Mouse (Mus musculus): ENCODE measurements around the gene Spint3. TPM values are rescaled to one million over a fixed set of nuclear protein-coding genes. Genes with fewer than 3 reads are reported as not detected.

Gene Spint3
- total and polyA plus RNA-seq, 3 experiments, result not detected

- in situ Hi-C loops (cut with MboI; ENCODE audit: low pct_ligation_motif_present, low pct_unique_long_range_greater_than_20kb, low sequenced_read_pairs), result no loop called here
- DNase-seq (ENCODE audit: extremely low read depth), result no peak
- no peaks in the 10 kb centered on the region for H3K79me2 ChIP-seq (replicated peaks; ENCODE audit: control insufficient read depth, extremely low read depth, insufficient read depth, poor library complexity, severe bottlenecking)
- no peaks in the 10 kb centered on the region for H3K36me3 ChIP-seq (replicated peaks in 1 of 2; ENCODE audit: control insufficient read depth in 1 of 2, insufficient read depth in 1 of 2, low read length in 1 of 2)
- TF ChIP-seq POLR2AphosphoS2 (IDR thresholded peaks at IDR 0.05; ENCODE audit: low read depth, low read length), result no peak
- TF ChIP-seq MAZ (IDR thresholded peaks at IDR 0.05; ENCODE audit: low read depth, low read length), result no peak
- no peak for TF ChIP-seq CHD2 (IDR thresholded peaks at IDR 0.05; ENCODE audit: low read length)
- no peak for TF ChIP-seq SIN3A (IDR thresholded peaks at IDR 0.05; ENCODE audit: low read length)
- TF ChIP-seq ELF1 (IDR thresholded peaks at IDR 0.05; ENCODE audit: low read depth, low read length), result no peak
- no peak for TF ChIP-seq POLR2A (IDR thresholded peaks at IDR 0.05; ENCODE audit: low read depth, low read length)
- no peak for TF ChIP-seq RAD21 (IDR thresholded peaks at IDR 0.05; ENCODE audit: low read depth, low read length)
- H3K4me3 ChIP-seq (replicated peaks in 1 of 3; ENCODE audit: low read depth in 2 of 3, low read length in 2 of 3, poor library complexity in 1 of 3), result no peak overlapping the region
- no peak overlapping the region for H3K27ac ChIP-seq (ENCODE audit: insufficient read depth, low read depth)
- H3K27me3 ChIP-seq (replicated peaks), result peaks cover 87% of the 10 kb centered on the region
- no peak overlapping the region for H3K9ac ChIP-seq (ENCODE audit: insufficient read depth, low read depth)
- dilution Hi-C loops (cut with MboI; ENCODE audit: extremely low pct_ligation_motif_present, extremely low pct_unique_long_range_greater_than_20kb, low sequenced_read_pairs), result no loop called here
- no peaks in the 10 kb centered on the region for H3K4me1 ChIP-seq (ENCODE audit: control insufficient read depth in 1 of 2, insufficient read depth in 2 of 2)
- H3K4me2 ChIP-seq (ENCODE audit: insufficient read depth, low read depth, poor library complexity, severe bottlenecking), result no peak overlapping the region
- peaks cover 11% of the 10 kb centered on the region for H3K9me3 ChIP-seq (replicated peaks; ENCODE audit: low read length)
These were observed 28.7 kb downstream of the Spint3 start for GRCm38 (mm10) chr2:164544454-164545097.

DNA sequence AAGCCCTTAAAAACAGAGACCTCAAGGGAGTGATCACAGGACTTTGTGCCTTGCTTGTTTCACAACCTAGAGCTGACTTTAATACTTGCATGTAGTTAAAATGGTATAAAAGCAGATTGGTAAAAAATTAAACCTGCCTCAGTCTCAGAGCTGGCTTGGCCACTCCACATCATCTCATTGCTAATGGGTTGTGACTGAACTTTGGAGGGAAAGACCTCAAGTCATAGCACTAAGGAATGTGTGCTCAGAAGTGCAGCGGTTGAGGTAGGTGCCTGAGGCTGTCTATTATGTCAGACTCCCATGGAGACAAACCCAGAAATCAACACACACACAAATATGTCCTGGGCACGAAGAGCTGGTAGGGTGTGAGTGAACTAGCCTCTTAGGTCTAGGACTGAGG, 29.5 kb downstream of the Spint3 start:
- dilution Hi-C loops (cut with MboI; ENCODE audit: extremely low pct_ligation_motif_present, extremely low pct_unique_long_range_greater_than_20kb, low sequenced_read_pairs), result no loop called here
- peaks cover 86% of the 10 kb centered on the region for H3K27me3 ChIP-seq (replicated peaks)
- no peaks in the 10 kb centered on the region for H3K79me2 ChIP-seq (replicated peaks; ENCODE audit: control insufficient read depth, extremely low read depth, insufficient read depth, poor library complexity, severe bottlenecking)
- no peaks in the 10 kb centered on the region for H3K4me1 ChIP-seq (ENCODE audit: control insufficient read depth in 1 of 2, insufficient read depth in 2 of 2)
- no peak for TF ChIP-seq IRF4 (IDR thresholded peaks at IDR 0.05; ENCODE audit: low read depth, low read length)
- no peak for TF ChIP-seq TBP (conservative IDR thresholded peaks at IDR 0.05; ENCODE audit: low read depth, low read length)
- no peak for TF ChIP-seq EP300 (IDR thresholded peaks at IDR 0.05; ENCODE audit: low read length)
- no peak for TF ChIP-seq NELFE (IDR thresholded peaks at IDR 0.05; ENCODE audit: low read depth, low read length)
- no peak for TF ChIP-seq ETS1 (conservative IDR thresholded peaks at IDR 0.05; ENCODE audit: low read depth, low read length)
- TF ChIP-seq HCFC1 (IDR thresholded peaks at IDR 0.05; ENCODE audit: low read depth, low read length), result no peak
- no peak for TF ChIP-seq USF1 (IDR thresholded peaks at IDR 0.05; ENCODE audit: low read depth, low read length)
- no peak for TF ChIP-seq MAZ (IDR thresholded peaks at IDR 0.05; ENCODE audit: low read depth, low read length)
- TF ChIP-seq KAT2A (IDR thresholded peaks at IDR 0.05; ENCODE audit: insufficient replicate concordance, low read length), result no peak
- no peak for TF ChIP-seq MAX (IDR thresholded peaks at IDR 0.05; ENCODE audit: low read length)
- TF ChIP-seq TCF12 (IDR thresholded peaks at IDR 0.05; ENCODE audit: low read depth, low read length), result no peak
- no peak for TF ChIP-seq ZKSCAN1 (IDR thresholded peaks at IDR 0.05; ENCODE audit: borderline replicate concordance, low read depth, low read length)
- no peak overlapping the region for H3K4me2 ChIP-seq (ENCODE audit: insufficient read depth, low read depth, poor library complexity, severe bottlenecking)
- no peak overlapping the region for H3K4me3 ChIP-seq (replicated peaks in 1 of 3; ENCODE audit: low read depth in 2 of 3, low read length in 2 of 3, poor library complexity in 1 of 3)
- no peaks in the 10 kb centered on the region for H3K36me3 ChIP-seq (replicated peaks in 1 of 2; ENCODE audit: control insufficient read depth in 1 of 2, insufficient read depth in 1 of 2, low read length in 1 of 2)
- in situ Hi-C loops (cut with MboI; ENCODE audit: low pct_ligation_motif_present, low pct_unique_long_range_greater_than_20kb, low sequenced_read_pairs), result no loop called here
- no peak overlapping the region for H3K27ac ChIP-seq (ENCODE audit: insufficient read depth, low read depth)
- peaks cover 11% of the 10 kb centered on the region for H3K9me3 ChIP-seq (replicated peaks; ENCODE audit: low read length)
- no peak overlapping the region for H3K9ac ChIP-seq (ENCODE audit: insufficient read depth, low read depth)
- DNase-seq (ENCODE audit: extremely low read depth), result no peak

All from CH12.LX (cell line).